Mouse (Mus musculus) inflammation-experienced regulatory T-cells, adult 6 months (primary cell): ENCODE data around the gene Ihh. TPM values are rescaled to one million over a fixed set of nuclear protein-coding genes. Genes with fewer than 3 reads are reported as not detected.

Experiments
- ATAC-seq: one replicate; pipeline ENCODE4 v1.8.0; 2017
- polyA plus RNA-seq, 3 experiments: library from polyadenylated mRNA; unstranded; fragments of 100-300 nt; shearing (Covaris generic); gene quantifications; one replicate each; pipeline ENCODE4 v1.2.1; 2017

Ihh gene
- polyA plus RNA-seq, 3 experiments from 2014 or later, result not detected

DNA sequence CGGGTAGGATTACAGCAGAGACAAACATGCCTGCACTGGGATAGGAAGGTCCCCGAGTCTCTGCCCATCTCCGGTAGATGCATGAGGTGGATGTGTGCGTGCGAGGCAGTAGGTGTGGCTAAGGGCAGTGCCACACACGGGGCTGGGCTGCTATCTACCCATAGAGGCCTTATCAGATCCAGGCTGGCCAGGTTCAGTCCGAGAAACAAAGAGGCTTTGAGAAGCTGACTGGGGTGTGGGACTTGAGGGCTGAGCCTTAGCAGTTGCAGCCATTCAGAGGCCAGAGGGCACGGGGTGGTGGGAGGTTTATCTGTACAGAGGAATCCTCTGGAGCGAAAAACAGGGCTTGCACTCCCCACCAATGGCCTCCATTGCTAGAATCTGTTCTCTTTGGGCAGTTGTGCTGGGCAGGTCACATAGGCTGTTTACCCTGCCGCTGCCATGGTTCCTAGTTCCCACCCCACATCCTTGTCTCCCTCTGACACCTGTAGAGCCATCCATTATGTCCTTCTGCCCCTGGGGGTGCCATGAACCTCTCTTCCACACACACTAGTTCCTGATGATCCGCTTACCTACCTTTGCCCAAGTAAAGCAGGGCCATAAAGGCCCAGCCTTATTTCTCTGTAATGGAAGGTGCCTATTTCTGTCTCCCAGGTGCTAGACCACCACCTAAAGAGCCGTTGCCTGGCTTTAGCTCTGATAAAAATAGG is 9.7 kb downstream of the Ihh start:
- ATAC-seq, result no peak

DNA sequence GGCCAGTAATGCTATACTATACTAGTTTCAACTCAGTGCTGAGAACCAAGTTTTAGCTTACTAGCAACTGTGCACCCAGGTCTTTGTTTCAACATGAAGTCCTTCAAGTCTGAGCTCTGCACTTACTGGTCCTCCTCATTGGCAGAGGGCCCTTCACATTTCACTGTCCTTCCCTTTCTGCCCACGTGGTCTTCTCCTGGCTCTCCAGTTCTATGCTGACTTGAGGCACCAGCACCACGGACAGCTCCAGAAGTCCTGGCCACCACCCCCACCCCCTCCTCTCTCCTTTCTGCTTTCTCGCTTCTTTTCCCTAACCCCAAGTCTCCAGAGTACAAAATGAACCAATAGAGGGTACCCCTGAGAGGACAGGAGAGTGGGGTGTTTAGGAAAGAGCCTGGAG is 11.7 kb downstream of the Ihh start:
- ATAC-seq, result no peak

DNA sequence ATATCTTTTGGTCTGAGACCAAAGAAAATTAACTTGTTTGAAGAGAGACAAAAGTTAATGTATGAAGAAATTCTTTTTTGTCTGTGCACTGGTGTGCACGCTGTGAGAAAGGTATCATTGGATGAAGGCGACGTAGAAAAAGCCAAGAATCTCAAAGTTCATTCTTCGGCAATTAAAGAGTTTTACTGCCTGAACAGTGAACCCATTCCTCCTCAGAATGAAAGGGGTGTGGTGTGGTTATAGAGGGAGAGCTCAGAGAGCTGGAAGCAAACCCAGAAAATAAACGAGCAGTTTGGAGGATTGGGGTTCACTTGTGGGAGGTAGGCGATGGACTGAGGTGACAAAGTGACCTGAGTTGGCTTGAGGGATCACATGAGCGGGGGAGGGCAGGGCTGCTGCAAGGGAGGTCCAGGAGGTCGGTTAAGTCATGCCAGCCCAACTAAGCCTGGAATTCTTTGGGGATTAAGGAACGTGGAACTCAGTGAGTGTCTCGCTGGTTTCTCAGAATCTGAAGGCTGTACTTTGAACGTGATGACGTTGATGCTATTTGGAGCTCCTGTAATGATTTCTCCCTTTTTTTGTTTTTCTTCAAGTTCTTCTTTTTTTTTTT is 15.1 kb downstream of the Ihh start:
- ATAC-seq, result no peak

DNA sequence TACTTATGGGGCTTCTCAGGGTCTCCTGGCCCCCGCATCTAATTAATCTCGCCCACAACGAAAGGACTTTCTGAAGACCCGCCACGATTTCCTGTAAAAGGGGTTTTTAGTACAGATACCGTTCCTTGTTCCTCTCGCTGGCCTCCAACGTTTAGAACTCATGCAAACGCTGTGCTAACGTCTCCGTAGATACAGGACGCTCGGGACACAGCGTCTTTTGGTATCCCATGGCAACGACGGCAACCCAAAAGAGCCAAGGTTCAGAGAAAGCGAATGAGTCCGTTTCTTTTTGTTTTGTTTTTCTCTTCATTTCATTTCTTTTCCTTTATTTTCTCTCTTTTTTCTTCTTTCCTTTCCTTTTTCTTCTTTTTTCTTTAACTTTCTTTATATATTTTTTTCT is 16.1 kb downstream of the Ihh start, which contains the start of gene Cfap65:
Gene Cfap65, minus strand, starts transcription at position 198 of the 400 bp plus-strand sequence.
- ATAC-seq, result no peak

DNA sequence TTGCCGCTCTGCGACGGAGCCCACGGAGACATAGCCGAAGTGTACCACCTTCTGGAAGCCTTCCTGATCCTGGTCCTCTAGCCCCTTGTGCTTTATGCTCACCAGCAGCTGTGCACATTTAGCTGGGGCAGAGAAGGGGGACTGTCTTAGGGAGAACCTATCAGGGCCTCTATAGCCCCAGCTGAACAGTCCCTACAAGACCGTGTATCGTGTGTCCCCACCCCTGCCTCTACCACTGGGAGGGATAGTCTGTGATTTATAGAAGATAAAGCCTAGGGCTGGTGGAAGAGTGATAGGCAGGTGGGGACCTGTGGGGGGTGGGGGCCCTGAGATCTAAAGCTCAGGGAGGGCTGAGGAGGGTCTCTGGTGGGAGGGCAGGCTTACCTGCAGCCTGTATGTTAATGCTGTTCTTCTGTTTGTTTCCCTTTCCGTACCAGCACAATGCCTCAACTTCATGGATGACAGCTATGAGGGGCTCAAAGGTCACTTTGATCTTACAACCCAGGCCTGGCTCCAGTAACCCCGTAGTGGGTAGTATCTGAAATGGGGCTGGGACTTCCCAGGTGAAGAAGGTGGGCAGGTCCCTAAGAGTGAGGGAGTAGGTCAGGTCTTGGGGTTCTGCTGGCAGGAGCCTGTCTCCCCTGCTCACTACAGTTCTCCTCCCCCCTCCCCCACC is 23.7 kb downstream of the Ihh start:
- no peak for ATAC-seq

DNA sequence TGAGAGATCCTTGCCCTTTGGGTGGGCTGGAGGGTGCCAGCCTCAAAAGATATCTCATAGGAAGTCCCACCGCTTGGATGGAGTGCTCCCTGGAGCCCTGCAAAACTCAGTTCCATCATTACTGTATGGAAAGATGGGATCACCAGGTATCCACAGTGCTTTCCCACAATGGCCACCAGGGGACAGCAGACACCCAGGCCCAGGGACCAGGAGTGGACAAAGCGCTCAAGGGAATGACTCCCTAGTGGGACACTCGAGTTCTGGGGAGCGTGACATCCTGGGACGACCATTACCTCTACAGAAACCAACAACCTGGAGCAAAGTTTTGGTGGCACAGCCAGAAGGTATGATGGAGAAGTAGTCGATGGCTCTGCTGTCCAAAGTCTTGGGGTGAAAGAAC is 24.8 kb downstream of the Ihh start:
- ATAC-seq, result no peak

DNA sequence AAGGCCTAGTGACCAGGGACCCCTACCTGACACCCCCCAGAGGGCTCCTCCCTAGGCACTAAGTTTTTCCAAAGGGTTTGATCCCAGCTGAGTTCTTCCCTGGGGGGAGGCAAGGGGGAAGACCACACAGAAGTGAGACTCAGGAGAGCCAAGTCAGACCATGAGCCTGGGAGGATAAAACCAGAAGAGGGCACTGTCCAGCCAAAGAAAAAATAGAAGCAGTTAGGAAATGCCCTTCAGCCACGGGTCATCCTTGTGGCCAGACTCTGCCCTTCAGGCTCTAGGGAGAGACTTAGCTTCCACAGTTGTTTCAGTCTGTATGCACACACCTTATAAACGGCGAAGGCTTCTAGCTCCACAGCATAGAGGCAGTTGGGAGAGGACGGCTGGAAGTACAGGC is 27.0 kb downstream of the Ihh start:
- ATAC-seq, result no peak

DNA sequence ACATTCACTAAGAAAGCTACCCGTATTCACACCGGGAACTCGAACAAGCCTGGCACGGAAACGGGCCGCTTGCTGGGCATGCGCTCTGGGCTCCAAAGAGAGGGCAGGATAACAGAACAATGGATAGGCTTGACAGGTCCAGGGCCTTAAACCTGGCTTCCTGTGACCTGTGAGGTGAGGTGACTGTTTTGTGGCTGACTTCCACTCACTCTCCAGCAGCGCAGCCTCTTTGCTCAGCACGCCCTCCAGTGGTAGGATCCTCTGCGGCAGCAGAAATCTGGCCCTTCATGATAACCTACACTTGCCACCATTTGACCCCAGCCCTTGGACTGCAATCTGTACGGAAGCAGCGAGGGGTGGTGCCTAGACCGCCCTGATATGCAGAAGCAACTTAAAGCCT is 35.8 kb downstream of the Ihh start:
- ATAC-seq, result no peak

DNA sequence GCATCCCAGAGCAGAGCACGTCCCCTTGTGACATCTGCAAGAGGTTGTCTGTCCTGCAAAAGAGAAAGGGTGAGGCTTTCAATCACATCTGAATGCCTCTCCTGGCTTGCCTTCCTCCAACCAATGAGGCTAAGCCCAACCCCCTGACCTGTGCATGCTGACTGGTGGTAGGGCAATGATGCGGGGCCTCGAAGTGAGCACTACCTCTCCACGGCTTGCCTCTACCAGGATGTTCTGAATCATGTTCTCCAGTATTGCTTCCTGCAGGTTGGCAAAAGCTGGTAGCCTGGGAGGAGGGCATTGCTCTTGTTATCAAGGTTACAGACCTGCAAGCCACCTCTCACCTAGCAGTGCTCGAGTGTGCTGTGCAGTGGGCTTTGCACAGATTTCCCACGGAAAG is 49.3 kb downstream of the Ihh start:
- ATAC-seq, result no peak

DNA sequence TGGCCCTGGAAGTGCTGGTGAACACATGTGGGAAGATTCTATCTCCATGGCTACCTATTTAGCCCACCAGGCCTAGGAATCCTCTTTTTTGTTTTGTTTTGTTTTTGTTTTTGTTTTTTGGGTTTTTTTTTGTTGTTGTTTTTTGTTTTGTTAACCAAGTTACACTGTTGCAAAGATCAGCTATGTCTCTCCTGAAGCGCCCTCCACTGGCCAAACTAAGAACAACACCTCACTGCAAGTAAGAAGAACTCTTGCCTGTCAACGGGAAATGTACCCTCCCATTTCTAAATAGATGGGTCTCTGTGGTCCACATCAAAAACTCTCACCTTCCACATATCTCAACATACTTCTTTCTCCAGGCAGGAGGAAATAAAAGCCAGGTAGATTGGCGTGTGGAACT is 49.8 kb downstream of the Ihh start:
- ATAC-seq, result no peak

DNA sequence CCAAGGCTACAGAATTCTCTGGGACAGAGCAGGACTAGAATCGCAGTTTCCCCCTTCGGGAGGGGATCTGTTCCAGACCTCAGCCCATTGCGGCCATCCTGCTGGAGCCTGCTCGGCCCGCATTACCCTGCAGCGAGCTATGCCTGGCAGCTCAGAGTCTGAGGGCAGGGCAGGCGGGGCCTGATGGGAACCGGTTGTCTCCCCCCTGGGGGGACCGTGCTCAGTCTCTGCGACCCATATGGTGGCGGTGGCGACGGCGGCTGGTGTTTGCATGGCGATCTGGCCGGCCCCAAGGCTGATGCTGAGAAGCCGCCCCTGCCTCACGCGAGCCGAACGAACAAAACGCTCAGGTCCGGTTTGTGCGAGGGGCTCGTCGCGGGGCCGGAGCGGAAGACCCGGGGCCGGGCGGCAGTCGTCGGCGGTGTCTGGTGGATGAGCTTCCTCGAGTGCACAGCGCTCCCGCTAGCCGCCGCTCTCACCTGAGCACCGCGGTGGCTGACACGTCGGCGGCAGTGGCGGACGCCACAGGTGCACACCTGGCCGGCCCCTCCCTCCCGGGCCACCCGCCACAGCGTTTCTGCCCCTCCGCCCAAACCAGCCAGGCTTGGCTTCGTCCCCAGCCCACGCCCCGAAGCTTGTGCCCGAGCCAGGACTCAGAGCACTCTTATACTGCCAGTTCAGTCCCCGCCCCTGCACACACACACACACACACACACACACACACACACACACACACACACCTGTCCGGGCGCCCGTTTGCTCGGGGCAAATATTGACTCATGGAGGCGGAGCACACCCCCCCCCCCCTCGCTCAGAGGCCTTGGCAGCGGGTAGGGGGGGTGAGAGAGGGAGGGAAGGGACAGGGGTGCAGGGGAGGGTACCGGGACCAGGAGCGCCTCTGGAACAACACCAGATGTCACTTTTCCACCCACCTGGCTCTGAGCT is 50.9 kb downstream of the Ihh start:
- ATAC-seq, result no peak

DNA sequence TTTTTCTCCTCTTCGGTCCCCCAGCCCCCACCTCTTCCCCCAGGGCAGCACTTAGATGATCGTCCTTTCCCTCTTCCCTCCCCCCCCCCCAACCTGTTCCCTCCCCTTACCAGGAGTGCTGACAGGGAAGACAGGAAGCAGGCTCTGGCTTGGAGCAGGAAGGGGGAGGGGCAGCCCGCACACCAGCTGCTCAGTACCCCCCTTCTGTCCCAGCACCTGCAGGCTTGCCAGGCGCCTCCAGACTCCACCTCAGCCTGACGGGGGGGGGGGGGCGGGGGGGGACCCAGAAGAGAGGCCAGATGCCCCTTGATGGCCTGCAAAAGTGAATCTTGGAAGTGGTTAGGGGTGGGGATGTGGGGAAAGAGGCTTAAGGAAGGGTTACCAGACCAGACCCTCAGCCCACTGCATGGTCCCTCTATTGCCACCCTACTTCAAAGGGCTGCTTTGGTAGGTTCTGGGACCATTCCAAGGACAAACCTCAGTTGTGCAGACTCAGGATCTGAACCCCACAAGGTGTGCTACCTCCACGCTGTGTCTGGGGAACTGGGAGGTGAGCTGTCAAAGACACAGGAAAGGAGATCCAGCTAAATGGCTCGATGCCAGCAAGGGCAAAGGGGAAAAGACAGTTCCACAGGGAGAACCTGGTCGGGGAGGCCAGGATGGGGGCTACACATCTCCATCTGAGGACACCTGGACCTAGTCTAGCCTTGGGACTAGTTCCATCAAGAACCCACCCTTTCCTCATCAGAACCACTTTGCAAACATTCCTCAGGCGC is 52.6 kb downstream of the Ihh start:
- ATAC-seq, result no peak

DNA sequence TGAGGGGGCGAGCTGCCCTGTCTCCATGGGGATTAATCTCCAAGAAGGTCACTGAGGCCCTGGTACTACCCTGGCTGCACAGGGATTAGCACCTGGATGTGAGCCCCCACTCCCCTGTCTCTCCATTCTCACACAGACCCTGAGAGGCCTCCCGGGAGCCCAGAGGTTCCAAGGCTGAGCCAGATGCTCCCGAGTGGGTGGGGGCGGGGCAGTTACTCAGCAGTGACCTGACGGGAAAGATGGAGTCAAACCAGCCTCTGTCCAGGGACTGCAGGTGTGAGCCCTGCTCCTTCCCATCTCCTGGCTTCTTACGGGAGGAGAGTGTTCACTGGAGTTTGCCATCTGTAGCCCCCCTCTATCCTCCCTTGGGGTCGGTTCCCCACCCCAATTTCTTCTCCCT is 53.5 kb downstream of the Ihh start:
- ATAC-seq, result no peak

Other genes starting within 250 kb of the Ihh start
- 1 to 10 TPM in 1 of 3 experiments, not detected in 2; 1.4 TPM for gene Cyp27a1, start 238.1 kb downstream of the Ihh start, polyA plus RNA-seq
- gene Prkag3, start 202.5 kb downstream of the Ihh start, polyA plus RNA-seq, result not detected
- gene Wnt6, start 179.8 kb downstream of the Ihh start, polyA plus RNA-seq, result not detected
- under 1 TPM in 1 of 3 experiments, not detected in 2; 0.19 TPM for gene Wnt10a, start 160.2 kb downstream of the Ihh start, polyA plus RNA-seq
- not detected for gene Cdk5r2, start 96.7 kb downstream of the Ihh start, polyA plus RNA-seq
- not detected for gene Fev, start 66.3 kb downstream of the Ihh start, polyA plus RNA-seq
- gene Cryba2, start 58.5 kb downstream of the Ihh start, polyA plus RNA-seq, result not detected
- not detected for gene Cfap65, start 16.1 kb downstream of the Ihh start, polyA plus RNA-seq
- 1 to 10 TPM; 6.1 to 8.8 (median 7.6) TPM for gene Nhej1, start 173.5 kb upstream of the Ihh start, polyA plus RNA-seq
- gene Slc23a3, start 182.2 kb upstream of the Ihh start, polyA plus RNA-seq, result under 1 TPM in 1 of 3 experiments, not detected in 2; 0.47 TPM
- gene Cnppd1, start 191.0 kb upstream of the Ihh start, polyA plus RNA-seq, result 100 to 1,000 TPM; 120 to 140 (median 139) TPM
- gene Retreg2, start 191.1 kb upstream of the Ihh start, polyA plus RNA-seq, result 10 to 100 TPM; 17.4 to 31.3 (median 20.3) TPM
- gene Zfand2b, start 217.0 kb upstream of the Ihh start, polyA plus RNA-seq, result 10 to 100 TPM; 45.5 to 56.2 (median 50.2) TPM
- gene Abcb6, start 228.7 kb upstream of the Ihh start, polyA plus RNA-seq, result 1 to 10 TPM; 3.0 to 4.6 (median 4.4) TPM
- gene Ankzf1, start 240.5 kb upstream of the Ihh start, polyA plus RNA-seq, result 10 to 100 TPM; 16.5 to 28.6 (median 25.1) TPM
- gene Atg9a, start 240.5 kb upstream of the Ihh start, polyA plus RNA-seq, result 10 to 100 TPM in 1 of 3 experiments, 1 to 10 TPM in 2; 7.5 to 10.8 (median 8.4) TPM